ENCODE assay signal across 8 mouse cellular contexts in genomic region chr7:99356244-99356930, GRCm38 (mm10). TPM values are rescaled to one million over a fixed set of nuclear protein-coding genes. Genes with fewer than 3 reads are reported as not detected.
DNase-seq lines count a peak whose midpoint lies in the region; ATAC-seq and TF ChIP-seq lines count a peak whose summit lies in the region.

No protein-coding gene starts in this region.

- H3K36me3 ChIP-seq in liver, adult 2 months (ENCODE audit: control insufficient read depth, insufficient read depth, low read length) = no peaks in the 10 kb centered on the region
- H3K36me3 ChIP-seq in neural tube, embryonic 13.5 days = no peaks in the 10 kb centered on the region

- peak overlapping the region; percentile 99 for H3K27ac ChIP-seq in embryonic fibroblast, embryonic 13.5 days (ENCODE audit: insufficient read depth, low read length)
- H3K27ac ChIP-seq in liver, adult 2 months (replicated peaks; ENCODE audit: insufficient read depth, low read depth, low read length) = peak overlapping the region; percentile 23; the same call in 1 of the 2 replicates
- peak overlapping the region; percentile 90 for H3K27ac ChIP-seq in neural tube, embryonic 13.5 days (replicated peaks)

- peaks cover 32% of the 10 kb centered on the region for H3K4me1 ChIP-seq in embryonic fibroblast, embryonic 13.5 days (ENCODE audit: control insufficient read depth, insufficient read depth, low read length)
- H3K4me1 ChIP-seq in liver, adult 2 months (ENCODE audit: control insufficient read depth, insufficient read depth, low read length) = peaks cover 2% of the 10 kb centered on the region
- peaks cover 71% of the 10 kb centered on the region for H3K4me1 ChIP-seq in neural tube, embryonic 13.5 days (replicated peaks)

- peak; percentile 46 to 55 for DNase-seq in cerebellum, postnatal 10 days
- DNase-seq in cerebellum, postnatal 4 days (ENCODE audit: low spot score in 2 of 2) = no peak
- peak; percentile 89 for DNase-seq in heart, postnatal 10 days
- DNase-seq in liver, adult 2 months (ENCODE audit: extremely low read depth, low read depth, low spot score) = peak; percentile 9
- DNase-seq in thymus, adult 18-20 months = no peak

- H3K4me3 ChIP-seq in embryonic fibroblast, embryonic 13.5 days (ENCODE audit: insufficient read depth, low read length) = peak overlapping the region; percentile 10; the same call in 1 of the 2 replicates
- no peak overlapping the region for H3K4me3 ChIP-seq in liver, adult 2 months (ENCODE audit: insufficient read depth, low read depth, low read length)
- H3K4me3 ChIP-seq in neural tube, embryonic 13.5 days = no peak overlapping the region

- no peak for ATAC-seq in neural tube, embryonic 13.5 days (ENCODE audit: low read depth)
- ATAC-seq in activated CD4-positive, CD25-positive, alpha-beta regulatory T cell, adult 4 months = no peak

- peak; percentile 82 for TF ChIP-seq POLR2A in embryonic fibroblast, embryonic 13.5 days (IDR thresholded peaks at IDR 0.05; ENCODE audit: low read depth, low read length)
- no peak for TF ChIP-seq POLR2A in liver, adult 2 months (IDR thresholded peaks at IDR 0.05; ENCODE audit: extremely low read depth, insufficient read depth, low read length)

- H3K9me3 ChIP-seq in neural tube, embryonic 13.5 days = no peaks in the 10 kb centered on the region

- WGBS in liver, adult 2 months = 75% methylated on average over 9 of the region's 9 CpGs
- 43% methylated on average over 9 of the region's 9 CpGs for WGBS in neural tube, embryonic 13.5 days

- no peaks in the 10 kb centered on the region for H3K27me3 ChIP-seq in liver, adult 2 months (ENCODE audit: control insufficient read depth, insufficient read depth, low read length)
- H3K27me3 ChIP-seq in neural tube, embryonic 13.5 days = no peaks in the 10 kb centered on the region

- no peaks in the 10 kb centered on the region for H3K79me2 ChIP-seq in liver, adult 2 months (ENCODE audit: control insufficient read depth, insufficient read depth, low read length)

- peak overlapping the region; percentile 33 for H3K4me2 ChIP-seq in neural tube, embryonic 13.5 days

- intact Hi-C loops in heart, postnatal 10 days (cut with DNase I) = no loop called here

- no peak for TF ChIP-seq CTCF in embryonic fibroblast, embryonic 13.5 days (IDR thresholded peaks at IDR 0.05; ENCODE audit: borderline replicate concordance, insufficient read depth, low read length)
- TF ChIP-seq CTCF in liver, adult 2 months (IDR thresholded peaks at IDR 0.05; ENCODE audit: low read depth, low read length) = no peak

- no peak overlapping the region for H3K9ac ChIP-seq in liver, adult 2 months (ENCODE audit: low read depth, low read length)
- H3K9ac ChIP-seq in neural tube, embryonic 13.5 days = peak overlapping the region; percentile 52

RNA-seq across cellular contexts. Expression of gene Serpinh1, which starts 3.3 kb away (rescaled TPM):
- polyA plus RNA-seq in embryonic fibroblast, embryonic 13.5 days (2011; ENCODE audit: insufficient read length, low read depth, missing spikeins) = 2,134 and 2,700 TPM in 2 replicates
- 100 to 1,000 TPM; 442 to 536 TPM for total RNA-seq in heart, postnatal 10 days (2021)
- 16.2 and 22.2 TPM in 2 replicates for total RNA-seq in liver, adult 2 months (2014; rRNA removed)
- polyA plus RNA-seq in liver, adult 2 months (2012; rRNA removed) = 11.7 and 14.5 TPM in 2 replicates
- polyA plus RNA-seq in neural tube, embryonic 13.5 days (2015; fragmentation: Nextera tagmentation; extraction: Ambion mirVana) = 462 and 484 TPM in 2 replicates
- not detected for polyA plus RNA-seq in activated CD4-positive, CD25-positive, alpha-beta regulatory T cell, adult 4 months (2017; shearing (Covaris generic))

RNA-seq across cellular contexts. Expression of gene Gdpd5, which starts 24.8 kb away (rescaled TPM):
- polyA plus RNA-seq in embryonic fibroblast, embryonic 13.5 days (2011; ENCODE audit: insufficient read length, low read depth, missing spikeins) = 12.0 and 12.6 TPM in 2 replicates
- total RNA-seq in heart, postnatal 10 days (2021) = 10 to 100 TPM; 40.9 to 43.1 TPM
- total RNA-seq in liver, adult 2 months (2014; rRNA removed) = 0.28 and 0.67 TPM in 2 replicates
- 0.71 and 1.7 TPM in 2 replicates for polyA plus RNA-seq in liver, adult 2 months (2012; rRNA removed)
- polyA plus RNA-seq in neural tube, embryonic 13.5 days (2015; fragmentation: Nextera tagmentation; extraction: Ambion mirVana) = 53.0 and 59.8 TPM in 2 replicates
- polyA plus RNA-seq in activated CD4-positive, CD25-positive, alpha-beta regulatory T cell, adult 4 months (2017; shearing (Covaris generic)) = 10 to 100 TPM in 1 of 2 experiments, 1 to 10 TPM in 1; 9.7 to 14.7 TPM

Comparison
In these comparisons a context has a peak if more than half of its experiments do, and no peak if none do; other contexts are left out.
1. DNase-seq: peak in cerebellum, postnatal 10 days (2 of 2), heart, postnatal 10 days (2 of 2) and liver, adult 2 months (single experiment); none in cerebellum, postnatal 4 days (0 of 2) and thymus, adult 18-20 months (0 of 2).
2. H3K27ac ChIP-seq: peak in every context shown above with its lines; median percentile 99 in embryonic fibroblast, embryonic 13.5 days; 90 in neural tube, embryonic 13.5 days; 23 in liver, adult 2 months.
3. RNA of gene Serpinh1, which starts 3.3 kb away (polyA plus RNA-seq): 2,134 to 2,700 TPM in embryonic fibroblast, embryonic 13.5 days and 462 to 484 TPM in neural tube, embryonic 13.5 days; 11.7 to 14.5 TPM in liver, adult 2 months and not detected in activated CD4-positive, CD25-positive, alpha-beta regulatory T cell, adult 4 months; every median in the first group is over 10 times any median in the second.